Mouse (Mus musculus): ENCODE data around the gene Dhx9. TPM values are rescaled to one million over a fixed set of nuclear protein-coding genes. Genes with fewer than 3 reads are reported as not detected.
"Not testable (repeated sequence)": the region's sequence is repeated elsewhere in the genome, so short reads cannot be mapped to it uniquely, and the experiment has no call there.

Dhx9 gene
- total RNA-seq, 1 experiment from 2014 or later = 320 TPM

DNA sequence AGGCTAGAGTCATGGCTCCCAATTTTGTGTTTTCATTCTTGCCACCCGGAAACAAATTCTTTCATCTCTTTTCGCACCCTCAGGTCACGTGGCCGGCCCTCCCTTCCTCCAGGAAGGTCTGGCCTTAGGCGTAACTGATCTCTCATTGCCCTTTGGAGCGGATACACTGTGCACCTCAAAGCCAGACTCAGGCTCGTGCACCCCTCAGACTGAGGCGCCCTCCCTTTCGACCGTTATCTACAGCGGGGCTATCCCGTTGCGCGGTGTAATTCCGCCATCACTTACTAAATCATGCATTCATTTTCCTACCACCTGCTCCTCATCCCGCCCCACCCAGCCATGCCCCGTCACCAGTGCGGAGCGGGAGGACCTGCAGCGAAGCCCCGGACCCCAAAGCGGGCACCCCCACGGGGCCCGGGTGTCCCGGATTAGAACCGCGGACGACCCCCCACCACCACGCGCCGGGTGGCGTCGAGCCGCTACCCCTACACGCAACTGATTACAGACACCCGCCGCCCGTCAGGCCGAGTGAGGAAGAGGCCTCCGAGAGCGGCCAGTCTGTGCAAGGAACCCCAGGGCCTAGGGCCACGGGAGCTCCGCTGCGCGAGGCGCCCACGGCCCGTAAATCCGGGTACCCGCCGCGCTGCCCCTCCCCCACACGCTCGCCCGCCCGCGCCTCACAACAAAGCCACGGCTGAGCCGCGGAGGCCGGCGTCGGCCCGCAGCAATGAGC lies 527 bp downstream of the Dhx9 start:
- ATAC-seq (replicated peaks; ENCODE audit: low read depth, poor library complexity, severe bottlenecking) = peak; percentile 33

DNA sequence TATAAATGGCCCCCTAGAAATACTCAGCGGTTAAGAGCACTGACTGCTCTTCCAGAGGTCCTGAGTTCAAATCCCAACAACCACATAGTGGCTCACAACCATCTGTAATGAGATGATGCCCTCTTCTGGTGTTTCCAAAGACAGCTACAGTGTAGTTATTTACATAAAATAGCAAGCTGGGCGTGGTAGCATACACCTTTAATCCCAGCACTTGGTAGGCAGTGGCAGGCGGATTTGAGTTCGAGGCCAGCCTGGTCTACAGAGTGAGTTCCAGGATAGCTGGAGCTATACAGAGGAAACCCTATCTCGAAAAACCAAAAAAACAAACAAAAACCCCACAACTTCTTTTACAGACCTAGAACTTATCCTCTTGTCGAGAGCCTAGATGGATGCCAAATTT lies 1.3 kb downstream of the Dhx9 start:
- not testable (repeated sequence) for ATAC-seq (replicated peaks; ENCODE audit: low read depth, poor library complexity, severe bottlenecking)

DNA sequence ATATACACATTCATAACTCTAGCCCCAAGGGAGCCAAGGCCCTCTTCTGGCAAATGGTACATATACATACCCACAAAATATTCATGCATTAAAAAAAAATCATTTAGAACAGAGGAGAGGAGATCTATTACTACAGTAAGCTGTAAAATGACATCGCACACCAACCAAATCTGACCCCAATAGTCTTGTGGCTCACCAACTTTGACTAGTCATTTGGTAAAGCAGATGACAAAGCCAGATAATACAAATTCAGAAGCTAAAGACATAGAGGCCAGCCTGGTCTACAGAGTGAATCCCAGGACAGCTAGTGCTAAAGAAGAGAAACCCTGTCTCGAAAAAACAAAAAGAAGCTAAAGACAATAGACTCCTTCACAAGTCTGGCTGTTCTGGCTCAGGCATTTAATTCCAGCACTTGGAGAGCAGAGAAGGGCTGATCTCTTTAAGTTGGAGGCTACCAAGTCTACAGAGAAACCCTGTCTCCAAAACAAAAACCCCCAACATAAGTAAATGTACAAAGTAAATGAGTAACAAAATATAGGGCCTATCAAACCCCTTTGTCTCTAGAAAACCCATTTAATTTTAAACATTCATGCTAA lies 2.2 kb downstream of the Dhx9 start:
- no peak for ATAC-seq (replicated peaks; ENCODE audit: low read depth, poor library complexity, severe bottlenecking)

DNA sequence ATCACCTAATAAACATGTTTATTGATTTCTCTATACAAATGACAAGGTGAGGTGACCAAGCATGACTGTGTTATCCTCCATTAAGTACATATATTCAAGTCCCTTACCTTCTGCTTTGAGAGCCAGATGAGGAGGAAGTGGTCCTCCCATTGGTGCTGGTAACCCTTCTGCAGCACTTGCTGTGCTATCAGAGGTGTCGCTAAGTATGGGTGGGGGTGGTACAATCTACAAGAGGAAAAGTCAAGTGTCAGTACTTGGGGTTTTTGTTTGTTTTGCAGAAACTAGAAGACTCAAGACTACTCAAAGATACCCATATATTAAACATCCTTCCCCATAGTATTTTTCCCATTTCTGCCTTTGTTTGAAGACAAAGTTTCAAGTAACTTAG lies 6.4 kb downstream of the Dhx9 start:
- ATAC-seq (replicated peaks; ENCODE audit: low read depth, poor library complexity, severe bottlenecking) = no peak

DNA sequence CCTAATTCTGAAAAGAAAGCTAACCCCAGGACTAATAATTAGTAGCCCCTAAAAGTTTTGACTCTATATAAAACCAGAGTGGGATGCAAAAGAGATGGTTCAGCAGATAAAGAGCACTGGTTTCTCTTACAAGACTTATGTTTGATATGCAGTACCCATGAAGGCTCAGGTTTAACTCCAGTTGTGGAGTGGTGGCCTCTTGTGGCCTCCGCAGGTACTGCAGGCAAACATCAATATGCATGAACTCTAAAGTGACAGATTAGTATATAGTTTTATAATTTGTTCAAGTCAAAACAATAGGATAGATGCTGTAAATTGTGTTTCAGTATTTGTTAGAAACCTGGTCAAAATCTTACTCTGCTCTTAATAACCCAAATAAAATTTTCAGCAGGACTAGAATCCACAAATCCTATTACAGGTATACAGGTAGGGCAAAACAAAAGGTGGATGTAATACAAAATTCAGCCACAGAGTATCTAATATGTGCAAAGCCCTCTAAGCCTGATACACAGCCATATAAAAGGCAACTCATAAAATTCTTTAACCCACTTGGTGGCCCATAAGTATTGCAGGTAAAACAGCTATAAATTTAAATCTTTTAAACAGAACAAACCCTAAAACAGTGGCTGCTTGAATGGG lies 7.0 kb downstream of the Dhx9 start:
- ATAC-seq (replicated peaks; ENCODE audit: low read depth, poor library complexity, severe bottlenecking) = peak; percentile 87

DNA sequence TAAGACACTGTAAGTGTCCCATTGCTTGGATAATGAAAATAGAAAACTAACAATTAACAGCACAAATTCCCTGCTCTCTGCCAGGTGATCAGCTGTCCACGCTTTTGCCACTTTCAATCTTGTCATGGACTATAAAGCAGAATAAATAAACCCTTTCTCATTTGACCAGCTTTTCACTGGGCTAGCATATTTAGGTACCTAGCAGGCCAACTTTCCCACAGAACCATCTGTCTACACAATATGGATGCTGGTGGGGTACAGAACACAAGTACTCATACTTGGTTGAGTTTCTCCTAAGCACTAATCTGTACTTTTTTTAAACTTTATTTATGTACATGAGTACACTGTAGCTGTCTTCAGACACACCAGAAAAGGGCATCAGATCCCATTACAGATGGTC lies 8.2 kb downstream of the Dhx9 start:
- no peak for ATAC-seq (replicated peaks; ENCODE audit: low read depth, poor library complexity, severe bottlenecking)

DNA sequence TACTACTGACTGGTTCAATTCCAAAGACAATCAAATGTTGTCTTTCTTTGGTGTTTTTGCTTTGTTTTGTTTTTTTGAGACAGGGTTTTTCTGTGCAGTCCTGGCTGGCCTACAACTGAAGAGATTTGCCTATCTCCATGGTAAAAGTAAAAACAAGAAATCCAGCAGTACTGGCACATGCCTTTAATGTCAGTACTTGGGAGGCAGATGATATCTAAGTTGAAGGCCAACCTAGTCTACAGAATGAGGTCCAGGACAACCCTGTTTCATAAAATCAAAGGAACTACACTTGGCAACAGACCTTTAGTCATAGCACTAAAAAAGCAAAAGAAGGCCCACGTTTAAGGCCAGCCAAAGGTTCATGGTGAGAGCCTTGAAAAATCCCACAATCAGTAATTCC lies 25.7 kb downstream of the Dhx9 start:
- no peak for ATAC-seq (replicated peaks; ENCODE audit: low read depth, poor library complexity, severe bottlenecking)

DNA sequence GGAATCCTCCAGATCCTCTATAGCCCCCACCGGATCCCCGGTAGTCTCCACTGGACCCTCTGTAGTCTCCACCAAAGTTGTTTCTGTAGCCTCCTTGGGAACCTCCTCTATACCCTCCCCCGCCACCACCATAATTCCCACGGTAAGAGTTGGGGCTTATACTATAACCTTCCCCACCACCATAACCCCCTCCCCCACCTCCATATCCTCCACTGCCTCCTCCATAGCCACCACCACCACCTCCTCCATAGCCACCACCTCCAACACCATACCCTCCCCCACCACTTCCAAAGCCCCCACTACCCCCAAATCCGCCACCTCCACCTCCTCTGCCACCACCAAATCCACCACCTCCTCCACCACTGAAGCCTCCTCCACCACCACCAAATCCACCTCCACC lies 31.3 kb downstream of the Dhx9 start:
- ATAC-seq (replicated peaks; ENCODE audit: low read depth, poor library complexity, severe bottlenecking) = no peak

DNA sequence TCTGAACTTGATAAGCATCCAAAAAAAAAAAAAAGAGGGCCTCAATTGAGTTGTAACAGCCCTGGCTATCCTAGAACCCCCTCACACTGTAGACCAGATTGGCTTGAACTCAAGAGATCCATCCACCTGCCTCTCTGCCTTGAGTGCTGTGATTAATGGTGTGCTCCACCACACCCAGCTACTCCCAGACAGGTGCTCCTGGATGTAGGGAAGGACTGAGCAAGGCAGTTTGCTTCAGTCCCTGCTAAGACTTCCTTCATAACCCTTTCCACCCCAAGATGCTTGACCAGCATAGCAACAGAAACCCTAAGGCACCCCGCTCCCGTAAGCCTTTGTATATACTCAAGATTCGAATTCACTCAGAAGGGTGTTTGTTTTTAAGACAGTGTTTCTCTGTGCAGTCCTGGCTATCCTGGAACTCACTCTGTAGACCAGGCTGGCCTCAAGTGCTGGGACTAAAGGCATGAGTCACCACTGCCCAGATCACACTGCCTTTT lies 34.3 kb downstream of the Dhx9 start:
- no peak for ATAC-seq (replicated peaks; ENCODE audit: low read depth, poor library complexity, severe bottlenecking)

DNA sequence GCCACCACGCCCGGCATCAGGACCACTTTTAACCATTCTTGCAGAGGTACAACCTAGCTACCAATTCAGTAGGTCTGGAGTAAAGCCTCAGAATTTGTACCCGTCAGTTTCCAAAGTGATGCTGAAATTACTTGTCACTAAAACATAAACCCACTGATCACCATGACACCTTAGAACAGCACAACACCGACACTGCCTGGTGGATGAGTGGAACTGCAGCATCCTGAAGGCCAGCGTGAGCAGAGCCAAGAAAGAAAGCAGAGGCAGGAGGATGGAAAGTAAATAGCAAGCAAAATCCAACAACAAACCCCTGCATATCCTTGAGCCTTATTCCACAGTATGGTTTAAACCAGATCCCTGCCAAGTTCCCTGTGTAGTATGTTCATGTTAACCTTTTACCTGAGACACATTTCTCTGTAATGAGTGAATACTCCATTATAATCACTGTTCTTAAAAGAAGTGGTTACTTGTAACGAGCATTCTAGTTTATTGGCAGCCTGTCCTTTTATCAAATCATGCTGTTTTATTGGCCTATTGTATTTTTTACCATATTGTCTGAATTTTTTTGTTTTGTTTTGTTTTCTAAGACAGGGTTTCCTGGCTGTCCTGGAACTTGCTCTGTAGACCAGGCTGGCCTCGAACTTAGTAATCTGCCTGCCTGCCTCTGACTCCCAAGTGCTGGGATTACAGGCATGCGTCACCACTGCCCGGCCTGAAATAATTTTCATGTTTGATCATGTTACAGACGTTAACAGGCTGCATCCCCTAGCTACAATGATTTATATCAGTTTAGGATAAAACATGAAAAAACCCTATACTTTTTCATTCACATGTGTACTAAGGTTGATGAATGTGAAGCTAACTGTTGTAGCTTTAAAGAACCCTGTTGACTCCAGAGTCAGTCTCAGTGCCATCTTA lies 36.0 kb downstream of the Dhx9 start:
- peak; percentile 89 for ATAC-seq (replicated peaks; ENCODE audit: low read depth, poor library complexity, severe bottlenecking)

DNA sequence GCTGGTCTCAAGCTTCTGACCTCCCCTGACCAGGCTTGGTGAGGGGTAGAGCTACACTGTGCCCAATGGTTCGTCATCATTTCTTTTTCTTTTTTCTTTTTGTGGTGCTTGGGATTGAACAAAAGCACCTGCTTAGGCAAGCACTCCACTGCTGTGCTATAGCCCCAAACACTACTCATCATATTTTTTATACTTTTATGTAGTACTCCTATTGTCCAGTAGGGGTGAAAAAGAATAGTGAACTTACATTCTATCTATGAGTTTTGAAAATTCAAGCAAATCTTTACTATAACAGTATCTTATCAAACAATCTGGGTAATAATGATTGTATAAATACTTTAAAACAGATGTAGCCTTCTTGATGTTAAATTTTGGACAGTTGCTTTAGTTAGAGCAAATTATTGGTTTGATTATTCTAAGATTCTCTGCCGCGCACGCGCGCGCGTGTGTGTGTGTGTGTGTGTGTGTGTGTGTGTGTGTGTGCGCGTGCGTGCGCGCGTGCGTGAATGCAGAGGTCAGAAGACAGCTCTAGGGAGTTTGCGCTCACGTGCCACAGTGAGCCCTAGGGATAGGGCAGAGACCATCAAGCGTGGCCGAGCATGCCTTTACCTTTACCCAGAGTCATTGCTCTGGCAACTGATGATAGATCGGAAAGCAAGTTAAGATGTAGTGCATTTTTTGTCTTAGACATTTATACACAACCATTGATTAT lies 41.2 kb downstream of the Dhx9 start:
- peak; percentile 55 for ATAC-seq (replicated peaks; ENCODE audit: low read depth, poor library complexity, severe bottlenecking)

DNA sequence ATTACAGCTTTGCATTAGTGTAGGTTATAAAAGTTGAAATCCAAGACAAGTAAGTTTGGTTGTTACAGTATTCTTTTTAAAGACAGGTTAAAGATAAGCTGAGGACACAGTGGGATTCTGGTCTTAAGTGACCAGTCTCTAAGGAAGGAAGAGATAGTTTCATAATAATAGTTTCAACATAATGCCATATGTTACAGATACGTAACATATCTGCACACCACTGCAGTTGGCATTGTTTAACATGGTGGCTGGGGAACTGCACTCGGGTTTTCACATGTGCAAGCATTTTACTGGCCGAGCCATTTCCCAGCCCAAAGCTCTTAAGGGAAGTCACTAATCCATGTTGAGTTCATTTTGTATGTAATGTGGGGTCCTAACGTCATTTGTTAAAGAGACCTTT lies 43.8 kb downstream of the Dhx9 start:
- 0 out of 2 replicates have a peak, but pooled peaks have one; percentile 32 for ATAC-seq (replicated peaks; ENCODE audit: low read depth, poor library complexity, severe bottlenecking)

DNA sequence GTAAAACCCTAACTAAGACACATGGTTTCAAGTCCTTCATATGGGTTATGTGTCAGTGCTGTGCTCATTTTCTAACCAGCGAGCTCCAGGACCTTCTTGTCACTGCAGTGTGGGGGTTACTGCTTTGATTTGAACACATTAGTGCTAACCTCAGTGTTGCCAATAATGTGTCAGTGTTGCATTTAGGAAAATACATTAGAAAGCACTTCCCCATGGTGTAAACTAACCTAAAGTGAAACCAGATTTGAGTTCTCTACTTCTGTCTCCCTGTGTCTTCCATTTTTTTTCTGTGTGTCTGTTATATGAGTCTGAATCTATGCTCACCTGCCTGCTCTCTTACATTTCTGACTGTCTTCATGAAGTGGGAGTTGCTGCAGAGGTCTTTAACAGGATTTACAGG lies 44.4 kb downstream of the Dhx9 start:
- no peak for ATAC-seq (replicated peaks; ENCODE audit: low read depth, poor library complexity, severe bottlenecking)

DNA sequence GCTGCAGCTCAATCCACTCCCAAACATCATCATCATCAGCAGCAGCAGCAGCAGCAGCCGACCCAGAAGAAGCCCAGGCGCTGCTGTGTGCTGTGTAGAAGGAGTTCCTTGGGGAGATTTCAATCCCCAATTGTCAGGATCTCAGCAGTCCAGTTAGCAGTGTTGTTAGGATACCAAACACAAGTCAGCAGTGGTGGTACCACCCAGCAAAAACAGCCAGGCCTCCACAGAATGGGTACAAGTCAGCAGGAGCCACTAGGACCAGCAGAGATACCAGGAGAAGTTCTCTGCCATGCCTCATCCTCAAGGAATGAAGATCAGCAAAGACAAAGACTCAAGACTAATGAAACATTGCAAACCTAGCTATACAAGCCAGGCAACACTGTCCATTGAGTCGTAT lies 45.8 kb downstream of the Dhx9 start:
- ATAC-seq (replicated peaks; ENCODE audit: low read depth, poor library complexity, severe bottlenecking) = no peak

DNA sequence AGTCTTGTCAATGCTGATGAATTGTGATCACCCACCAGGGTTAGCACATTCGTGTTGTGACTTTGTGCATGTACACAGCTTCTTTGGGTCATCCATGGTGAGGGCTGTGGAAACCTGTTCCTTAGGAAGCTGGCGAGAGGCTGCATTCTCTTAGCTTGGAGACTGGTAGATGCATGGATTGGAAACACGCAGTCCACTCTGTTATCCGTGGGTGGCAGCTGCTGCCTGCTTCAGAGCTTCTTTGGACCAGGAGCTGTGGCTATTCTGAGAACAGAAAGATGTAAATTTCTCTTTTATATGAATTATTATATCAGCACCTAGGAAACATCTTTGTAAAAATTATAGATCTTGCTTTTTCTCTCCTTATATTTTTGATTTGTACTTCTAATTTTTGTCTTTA lies 46.7 kb downstream of the Dhx9 start:
- ATAC-seq (replicated peaks; ENCODE audit: low read depth, poor library complexity, severe bottlenecking) = no peak

DNA sequence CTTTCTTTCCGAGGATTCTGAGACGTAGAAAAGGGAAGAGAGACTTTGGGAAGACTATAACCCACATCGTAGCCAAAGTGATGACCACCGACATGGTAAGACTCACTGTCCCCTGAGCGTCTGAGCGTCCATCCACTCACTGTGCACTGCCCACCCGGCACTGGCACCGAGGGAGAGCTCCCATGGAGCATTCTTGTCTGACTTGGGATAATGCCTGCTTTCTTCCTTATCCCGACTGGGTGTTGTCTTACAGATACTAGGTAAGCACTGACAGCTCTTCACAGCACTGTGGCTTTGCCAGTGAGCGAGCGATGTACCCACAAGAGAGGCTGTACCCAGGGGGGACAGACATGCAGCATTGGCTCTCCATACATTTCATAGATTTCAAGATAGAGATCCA lies 49.9 kb downstream of the Dhx9 start:
- ATAC-seq (replicated peaks; ENCODE audit: low read depth, poor library complexity, severe bottlenecking) = no peak

DNA sequence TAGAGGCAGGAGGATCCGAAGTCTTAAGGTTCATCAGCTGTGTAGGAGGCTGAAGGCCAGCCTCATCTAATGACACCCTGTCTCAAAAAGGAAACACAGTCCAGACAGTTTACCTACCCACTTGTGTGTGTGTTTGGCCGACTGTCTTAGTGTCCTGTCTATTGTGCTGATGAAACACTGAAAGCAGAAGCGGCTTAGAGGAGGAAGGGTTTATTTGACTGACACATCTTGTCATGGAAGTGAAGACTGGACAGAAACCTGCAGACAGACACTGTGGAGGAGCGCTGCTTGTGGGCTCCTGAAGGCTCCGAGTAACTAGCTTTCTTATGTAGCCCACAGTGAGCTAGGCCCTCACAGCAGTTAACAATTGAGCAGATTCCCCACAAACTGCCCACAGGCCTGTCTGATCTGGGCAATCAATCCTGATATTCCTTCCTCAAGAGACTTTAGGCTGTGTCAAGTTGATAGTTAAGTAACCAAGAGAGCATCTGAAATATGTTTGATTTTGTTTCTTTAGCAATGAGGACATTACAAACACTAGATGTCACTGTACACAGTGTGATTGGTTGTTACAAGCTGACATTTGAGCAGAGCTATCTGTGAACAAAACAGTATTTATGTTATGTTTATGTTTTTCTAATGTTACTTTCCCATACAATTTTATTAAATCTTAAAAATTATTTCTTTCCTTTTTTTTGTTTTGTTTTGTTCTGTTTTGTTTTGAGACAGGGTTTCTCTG lies 53.4 kb downstream of the Dhx9 start:
- ATAC-seq (replicated peaks; ENCODE audit: low read depth, poor library complexity, severe bottlenecking) = peak; percentile 42; the same call in 1 of the 2 replicates

DNA sequence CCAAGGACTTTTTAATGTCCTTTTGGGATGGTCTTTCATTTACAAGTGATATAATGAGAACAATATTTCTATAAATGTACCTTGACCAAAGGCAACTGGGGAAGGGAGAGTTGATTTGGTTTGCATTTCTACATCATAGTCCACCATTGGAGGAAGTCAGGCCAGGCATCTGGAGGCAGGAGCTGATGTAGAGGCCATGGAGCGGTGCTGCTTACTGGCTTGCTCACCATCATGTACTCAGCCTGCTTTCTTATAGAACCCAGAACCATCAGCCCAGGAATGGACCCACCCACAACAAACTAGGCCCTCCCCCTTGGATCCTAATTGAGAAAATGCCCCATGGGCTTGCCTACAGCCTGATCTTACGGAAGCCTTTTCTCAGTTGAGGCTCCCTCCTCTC lies 55.1 kb downstream of the Dhx9 start:
- no peak for ATAC-seq (replicated peaks; ENCODE audit: low read depth, poor library complexity, severe bottlenecking)

DNA sequence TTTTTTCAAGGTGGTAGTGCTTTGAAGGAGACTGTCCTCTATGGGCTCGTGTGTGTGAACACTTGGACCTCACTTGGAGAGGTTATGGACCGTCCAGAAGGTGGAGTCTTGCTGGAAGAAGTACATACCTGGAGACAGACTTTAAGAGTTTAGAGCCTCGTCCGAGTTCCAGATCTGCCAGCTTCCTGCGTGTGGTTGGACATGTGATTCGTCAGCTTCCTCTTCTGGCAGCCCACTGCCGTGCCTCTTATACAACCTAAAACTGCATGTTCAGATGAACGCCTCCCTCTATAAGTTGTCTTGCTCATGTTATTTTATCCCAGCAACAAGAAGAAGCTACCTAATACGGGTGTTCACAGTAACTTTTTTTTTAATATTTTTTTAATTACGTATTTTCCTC lies 55.8 kb downstream of the Dhx9 start:
- ATAC-seq (replicated peaks; ENCODE audit: low read depth, poor library complexity, severe bottlenecking) = peak; percentile 85

All from common myeloid progenitor, adult 5-6 weeks (primary cell).